Mouse (Mus musculus) heart, embryonic 15.5 days (tissue): ENCODE data around the gene Il24. TPM values are rescaled to one million over a fixed set of nuclear protein-coding genes. Genes with fewer than 3 reads are reported as not detected.

ENCODE experiments used
- ATAC-seq: fragments of 200-750 bp; cut with Nextera tagmentation; replicated peaks from 2 replicates; pipeline ENCODE4 v1.8.0; 2017; ENCODE audit warnings: low read depth, moderate TSS enrichment; ENCODE audit not compliant: insufficient number of reproducible peaks, insufficient read depth, low FRiP score
- H3K27ac ChIP-seq: fragments of 300-500 bp; sonication (generic); 2 replicates; pipeline ENCODE4 v1.5.1; 2015; ENCODE audit warnings: mild to moderate bottlenecking, inconsistent platforms
- H3K27me3 ChIP-seq: fragments of 300-500 bp; sonication (generic); 2 replicates; pipeline ENCODE4 v1.6.1; 2015; ENCODE audit warnings: inconsistent platforms
- H3K36me3 ChIP-seq: fragments of 300-500 bp; sonication (generic); 2 replicates; pipeline ENCODE4 v1.6.1; 2015; ENCODE audit warnings: mild to moderate bottlenecking, inconsistent platforms
- H3K4me1 ChIP-seq: fragments of 300-500 bp; sonication (generic); replicated peaks from 2 replicates; pipeline ENCODE4 v1.6.1; 2015; ENCODE audit warnings: inconsistent platforms
- H3K4me2 ChIP-seq: fragments of 300-500 bp; sonication (generic); 2 replicates; pipeline ENCODE4 v1.6.1; 2015; ENCODE audit warnings: inconsistent platforms, mild to moderate bottlenecking, moderate library complexity
- H3K4me3 ChIP-seq: fragments of 300-500 bp; sonication (generic); 2 replicates; pipeline ENCODE4 v1.5.1; 2015; ENCODE audit warnings: mild to moderate bottlenecking, inconsistent platforms
- H3K9ac ChIP-seq: fragments of 300-500 bp; sonication (generic); 2 replicates; pipeline ENCODE4 v1.6.1; 2015; ENCODE audit warnings: mild to moderate bottlenecking, inconsistent platforms
- H3K9me3 ChIP-seq: fragments of 300-500 bp; sonication (generic); replicated peaks from 2 replicates; pipeline ENCODE4 v1.6.1; 2016; ENCODE audit warnings: inconsistent platforms
- WGBS: fragments of 180-500 bp; shearing (Covaris S2); methylation state at CpG from one replicate; pipeline ENCODE4 v1.1.7; 2015; ENCODE audit warnings: mixed read lengths; 5-methylcytosine and 5-hydroxymethylcytosine counted together
- polyA plus RNA-seq: library from polyadenylated mRNA; unstranded; fragments of >200 nt; fragmentation: Nextera tagmentation; extraction: Ambion mirVana; gene quantifications from 2 replicates; pipeline ENCODE4 v1.2.1, GENCODE M21; 2015

Gene Il24
- polyA plus RNA-seq, 1 experiment from 2014 or later: not detected

DNA sequence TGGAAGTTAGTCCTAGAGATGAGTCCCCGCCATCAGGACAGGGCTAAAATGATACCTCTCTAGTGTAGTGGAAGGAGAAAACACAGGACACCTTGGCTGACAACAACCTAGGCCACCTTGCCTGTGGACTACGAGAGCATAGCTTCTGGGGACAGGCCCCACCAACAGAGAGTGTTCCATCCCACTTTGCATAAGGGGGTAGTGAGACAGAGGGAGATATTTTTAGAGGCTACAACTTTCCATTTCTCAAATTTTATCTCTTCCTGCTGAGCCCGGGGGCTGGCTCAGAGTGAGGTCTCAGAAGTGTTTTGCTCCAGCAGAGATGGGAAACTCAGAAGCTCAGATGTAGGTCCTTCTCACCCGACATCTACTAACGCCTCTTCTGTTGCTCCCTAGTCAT is 36.8 kb downstream of the Il24 start:
- H3K4me1 ChIP-seq: no peaks in the 10 kb centered on the region
- 57% methylated on average over 5 of the region's 5 CpGs for WGBS
- H3K27ac ChIP-seq: no peak overlapping the region
- no peaks in the 10 kb centered on the region for H3K36me3 ChIP-seq
- no peak overlapping the region for H3K9ac ChIP-seq
- H3K4me3 ChIP-seq: no peak overlapping the region
- no peak for ATAC-seq
- H3K9me3 ChIP-seq: no peaks in the 10 kb centered on the region
- H3K27me3 ChIP-seq: no peaks in the 10 kb centered on the region
- H3K4me2 ChIP-seq: no peak overlapping the region

DNA sequence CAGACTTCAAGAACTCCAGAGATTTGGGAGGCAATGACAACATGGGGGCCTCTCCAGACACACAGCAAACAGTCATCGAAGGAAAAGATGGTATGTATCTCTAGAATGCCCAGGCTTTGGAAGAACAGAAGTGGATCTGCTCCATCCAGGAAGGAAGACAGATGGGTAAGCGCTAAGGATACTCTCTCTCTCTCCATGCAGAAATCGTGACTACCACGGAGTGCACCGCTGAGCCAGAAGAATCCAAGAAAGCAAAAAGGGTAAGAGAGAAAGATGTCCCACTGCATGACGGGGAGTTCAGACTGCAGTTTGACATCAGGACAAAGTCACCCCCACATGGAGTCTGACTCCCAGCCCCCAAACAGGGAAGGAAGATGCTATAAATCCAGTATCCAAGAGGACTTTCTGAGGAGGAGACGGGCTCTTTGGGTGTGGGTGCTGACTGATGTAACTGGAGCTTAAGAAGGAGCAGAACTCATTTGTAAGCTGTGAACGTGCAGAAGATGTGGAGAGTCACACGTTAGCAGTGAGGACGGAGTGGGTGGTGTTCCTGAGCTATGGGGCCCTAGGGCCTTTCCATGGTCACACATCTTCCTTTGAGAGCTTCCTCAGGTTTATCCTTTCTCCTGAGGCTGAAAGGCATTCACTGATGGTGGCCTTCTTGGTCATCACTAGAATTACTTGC is 37.6 kb downstream of the Il24 start:
- Histone ChIP-seq H3K4me1 (no peaks in the 10 kb centered on the region), H3K27ac (no peak overlapping the region), H3K9ac (no peak overlapping the region), H3K27me3 (no peaks in the 10 kb centered on the region), H3K36me3 (no peaks in the 10 kb centered on the region), H3K4me2 (no peak overlapping the region), H3K4me3 (no peak overlapping the region), H3K9me3 (no peaks in the 10 kb centered on the region)
- no peak for ATAC-seq
- 86% methylated on average over 10 of the region's 10 CpGs for WGBS

DNA sequence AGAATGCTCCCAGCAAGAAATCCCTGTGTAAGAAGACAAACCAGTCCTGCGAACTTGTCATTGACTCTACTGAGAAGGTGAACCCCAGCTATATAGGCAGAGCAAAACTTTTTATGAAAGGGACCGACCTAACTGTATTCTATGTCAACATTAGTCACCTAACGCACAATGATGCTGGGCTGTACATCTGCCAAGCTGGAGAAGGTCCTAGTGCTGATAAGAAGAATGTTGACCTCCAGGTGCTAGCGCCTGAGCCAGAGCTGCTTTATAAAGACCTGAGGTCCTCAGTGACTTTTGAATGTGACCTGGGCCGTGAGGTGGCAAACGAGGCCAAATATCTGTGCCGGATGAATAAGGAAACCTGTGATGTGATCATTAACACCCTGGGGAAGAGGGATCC is 42.7 kb downstream of the Il24 start:
- no peaks in the 10 kb centered on the region for H3K4me1 ChIP-seq
- no peak overlapping the region for H3K27ac ChIP-seq
- H3K4me3 ChIP-seq: no peak overlapping the region
- no peak for ATAC-seq
- no peaks in the 10 kb centered on the region for H3K36me3 ChIP-seq
- no peaks in the 10 kb centered on the region for H3K9me3 ChIP-seq
- no peak overlapping the region for H3K9ac ChIP-seq
- H3K4me2 ChIP-seq: no peak overlapping the region
- WGBS: 80% methylated on average over 7 of the region's 7 CpGs
- no peaks in the 10 kb centered on the region for H3K27me3 ChIP-seq

DNA sequence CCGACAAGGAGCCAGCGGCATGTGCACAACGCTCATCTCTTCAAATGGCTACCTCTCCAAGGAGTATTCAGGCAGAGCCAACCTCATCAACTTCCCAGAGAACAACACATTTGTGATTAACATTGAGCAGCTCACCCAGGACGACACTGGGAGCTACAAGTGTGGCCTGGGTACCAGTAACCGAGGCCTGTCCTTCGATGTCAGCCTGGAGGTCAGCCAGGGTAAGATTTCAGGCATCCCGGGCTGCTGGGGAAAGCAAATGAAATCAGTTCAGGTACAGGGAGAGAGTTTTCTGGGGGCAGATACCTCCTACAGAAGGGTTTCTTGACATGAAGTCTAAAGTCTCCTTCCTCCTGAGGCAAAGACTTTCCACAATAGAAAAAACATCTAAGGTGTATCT is 45.6 kb downstream of the Il24 start:
- ATAC-seq: no peak
- 80% methylated on average over 7 of the region's 7 CpGs for WGBS
- Histone ChIP-seq H3K36me3 (no peaks in the 10 kb centered on the region), H3K4me1 (no peaks in the 10 kb centered on the region), H3K27ac (no peak overlapping the region), H3K4me2 (no peak overlapping the region), H3K4me3 (no peak overlapping the region), H3K27me3 (no peaks in the 10 kb centered on the region), H3K9me3 (no peaks in the 10 kb centered on the region), H3K9ac (no peak overlapping the region)

DNA sequence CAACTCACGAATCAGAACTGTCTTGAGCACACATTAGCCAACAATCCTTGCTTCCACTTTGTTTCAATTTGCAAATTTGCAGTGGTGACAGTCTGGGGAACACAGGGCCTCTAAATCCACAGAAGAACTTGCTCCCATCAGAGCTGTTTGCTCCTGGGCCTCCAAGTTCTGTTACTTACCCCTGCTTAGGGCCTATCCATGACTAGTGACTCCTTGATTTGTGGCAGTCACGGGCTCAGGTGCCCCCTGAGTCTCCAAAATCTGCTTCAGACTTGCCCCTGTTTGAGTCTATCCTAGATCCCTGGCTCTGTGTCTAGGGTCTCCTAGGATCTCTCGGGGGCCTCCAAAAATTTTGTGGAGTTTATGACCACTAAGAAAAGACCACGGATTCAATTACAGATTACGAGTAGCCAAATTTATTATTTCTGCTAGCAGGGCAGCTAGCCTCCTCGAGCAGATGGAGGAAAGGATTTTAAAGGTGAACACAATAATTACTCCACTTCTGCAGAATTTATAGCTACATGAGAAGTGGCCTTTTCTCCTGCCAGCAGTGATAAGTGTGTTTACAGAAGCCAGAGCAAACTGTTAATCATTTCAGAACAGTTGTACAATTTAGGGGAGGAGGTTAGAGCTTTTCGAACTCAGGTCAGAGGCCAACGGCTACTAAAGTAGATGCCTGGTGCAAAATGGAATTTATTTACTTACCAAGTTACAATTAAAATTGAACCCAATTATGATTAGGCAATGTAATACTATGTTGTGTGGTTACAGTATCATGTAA is 46.5 kb downstream of the Il24 start:
- H3K27me3 ChIP-seq: no peaks in the 10 kb centered on the region
- ATAC-seq: no peak
- 67% methylated on average over 8 of the region's 8 CpGs for WGBS
- no peaks in the 10 kb centered on the region for H3K9me3 ChIP-seq
- H3K9ac ChIP-seq: no peak overlapping the region
- H3K4me1 ChIP-seq: no peaks in the 10 kb centered on the region
- H3K36me3 ChIP-seq: no peaks in the 10 kb centered on the region
- H3K4me2 ChIP-seq: no peak overlapping the region
- H3K4me3 ChIP-seq: no peak overlapping the region
- no peak overlapping the region for H3K27ac ChIP-seq

DNA sequence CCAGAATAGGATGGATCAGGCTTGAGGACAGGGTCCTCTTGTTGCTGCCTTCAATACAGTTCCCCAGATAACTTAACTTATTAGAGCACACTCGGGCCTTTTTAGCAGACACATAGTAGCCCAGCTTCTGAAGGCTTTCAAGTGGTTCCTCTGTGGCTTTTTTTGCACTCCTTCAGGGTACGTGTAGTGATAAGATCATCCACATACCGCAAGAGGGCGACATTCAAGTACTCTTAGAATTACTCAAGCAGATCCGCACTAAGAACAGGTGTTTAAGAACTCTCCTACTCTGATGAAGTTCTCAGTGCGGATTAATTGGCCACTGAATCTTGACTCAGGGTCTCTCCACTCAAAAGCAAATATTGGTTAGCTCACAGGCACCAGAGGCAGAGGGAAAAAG is 49.0 kb downstream of the Il24 start:
- no peak overlapping the region for H3K4me3 ChIP-seq
- H3K4me1 ChIP-seq: no peaks in the 10 kb centered on the region
- WGBS: 38% methylated on average over 6 of the region's 6 CpGs
- H3K27ac ChIP-seq: no peak overlapping the region
- no peaks in the 10 kb centered on the region for H3K36me3 ChIP-seq
- no peak overlapping the region for H3K4me2 ChIP-seq
- H3K9ac ChIP-seq: no peak overlapping the region
- no peak for ATAC-seq
- no peaks in the 10 kb centered on the region for H3K9me3 ChIP-seq
- H3K27me3 ChIP-seq: no peaks in the 10 kb centered on the region

DNA sequence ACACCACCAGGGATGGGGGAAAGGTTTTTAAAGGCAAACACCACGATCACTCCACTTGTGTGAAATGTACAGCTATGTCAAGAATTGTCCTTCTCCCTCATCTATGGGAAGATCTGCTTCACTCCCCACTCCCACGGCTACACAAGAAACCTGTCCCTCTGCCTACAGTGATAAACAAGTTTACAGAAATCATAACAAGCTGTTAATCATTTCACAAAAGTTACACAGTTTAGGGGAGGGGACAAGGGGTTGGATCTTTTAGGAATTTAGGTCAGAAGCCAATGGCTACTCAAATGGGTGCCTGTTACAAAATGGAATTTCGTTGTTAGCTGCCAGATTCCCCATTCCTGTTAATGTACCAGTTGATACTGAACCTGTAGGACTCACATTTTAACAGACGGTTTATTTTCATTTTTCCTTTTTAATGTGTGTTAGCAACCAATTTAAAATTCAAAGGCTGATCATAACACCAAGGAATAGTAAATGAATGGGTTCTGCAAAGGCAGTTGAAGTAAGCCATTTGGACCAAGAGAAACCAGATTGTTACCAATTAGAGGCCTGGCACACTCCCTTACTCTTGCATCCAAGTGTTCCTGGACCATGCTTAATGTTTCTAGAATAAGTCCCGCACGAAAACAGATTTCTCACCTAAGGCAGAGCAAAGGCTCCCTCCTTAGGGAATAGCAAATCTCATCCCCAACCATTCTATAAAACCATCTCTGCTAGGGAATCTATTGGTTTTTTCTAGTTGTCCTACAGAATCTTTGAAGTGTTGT is 51.9 kb downstream of the Il24 start:
- no peaks in the 10 kb centered on the region for H3K36me3 ChIP-seq
- 84% methylated on average over 6 of the region's 6 CpGs for WGBS
- H3K9me3 ChIP-seq: no peaks in the 10 kb centered on the region
- H3K27ac ChIP-seq: no peak overlapping the region
- no peak for ATAC-seq
- H3K4me1 ChIP-seq: peaks cover 5% of the 10 kb centered on the region
- H3K4me3 ChIP-seq: no peak overlapping the region
- no peaks in the 10 kb centered on the region for H3K27me3 ChIP-seq
- no peak overlapping the region for H3K9ac ChIP-seq
- H3K4me2 ChIP-seq: no peak overlapping the region

DNA sequence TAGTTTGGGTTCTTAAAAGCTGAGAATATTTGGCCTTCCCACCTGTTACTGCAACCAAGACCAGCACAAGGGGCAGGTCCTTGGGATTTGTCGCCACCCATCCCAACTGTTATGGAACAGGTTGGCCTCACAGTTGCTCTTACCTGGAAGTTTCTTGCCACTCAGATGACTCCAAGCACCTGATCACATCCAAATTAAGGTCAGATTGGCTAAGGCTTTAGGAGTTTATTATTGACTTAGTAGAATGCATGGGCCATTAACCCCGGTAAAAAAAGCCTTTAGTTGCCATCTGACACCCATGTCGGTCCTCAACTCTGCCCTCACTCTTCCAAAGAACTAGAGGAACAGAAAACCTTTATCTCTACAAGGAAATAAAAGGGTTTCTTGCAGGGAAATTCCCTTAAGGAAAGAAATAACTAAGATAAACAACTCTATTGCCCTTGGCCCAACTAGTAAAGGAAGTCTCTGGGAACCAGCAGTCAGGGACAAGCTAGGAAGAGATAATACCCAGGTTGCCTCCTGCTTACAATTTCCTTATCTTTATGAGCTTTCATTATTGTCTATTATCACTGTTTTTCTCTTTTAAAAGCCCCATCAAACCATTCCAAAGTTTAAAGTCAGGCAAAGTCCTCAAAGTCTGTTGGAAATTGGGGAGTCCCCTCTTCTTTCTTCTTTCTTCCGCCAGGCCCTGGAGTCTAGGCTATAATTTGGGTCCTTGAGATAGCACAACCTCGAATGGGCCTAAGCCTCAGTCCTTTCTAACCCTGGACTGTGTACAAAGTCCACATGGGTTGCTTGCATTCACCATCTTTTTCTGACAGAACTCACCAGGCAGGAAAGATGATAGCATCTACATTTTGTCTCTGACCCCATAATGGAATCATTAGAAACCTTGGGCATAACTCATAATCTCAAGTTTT is 54.8 kb downstream of the Il24 start:
- Histone ChIP-seq H3K9ac (no peak overlapping the region), H3K27me3 (no peaks in the 10 kb centered on the region), H3K4me1 (peaks cover 9% of the 10 kb centered on the region), H3K9me3 (no peaks in the 10 kb centered on the region), H3K36me3 (no peaks in the 10 kb centered on the region), H3K27ac (no peak overlapping the region), H3K4me3 (no peak overlapping the region), H3K4me2 (no peak overlapping the region)
- no peak for ATAC-seq
- 62% methylated on average over 5 of the region's 5 CpGs for WGBS

Other genes with a start within 250 kb of the Il24 start
- not detected in 2 replicates for gene C4bp, start 225.8 kb downstream of the Il24 start, polyA plus RNA-seq
- 0.16 TPM in 1 of 2 replicates, not detected in the other for gene Gm29427, start 171.7 kb downstream of the Il24 start, polyA plus RNA-seq
- 9.5 and 10.5 TPM in 2 replicates for gene Yod1, start 170.1 kb downstream of the Il24 start, polyA plus RNA-seq
- gene Pfkfb2, start 158.2 kb downstream of the Il24 start, polyA plus RNA-seq: 6.2 and 7.2 TPM in 2 replicates
- gene AA986860, start 155.5 kb downstream of the Il24 start, polyA plus RNA-seq: 0.89 and 2.0 TPM in 2 replicates
- 0.06 and 0.08 TPM in 2 replicates for gene Fcamr, start 86.6 kb downstream of the Il24 start, polyA plus RNA-seq
- gene Pigr, start 60.8 kb downstream of the Il24 start, polyA plus RNA-seq: 0.05 TPM in 1 of 2 replicates, not detected in the other
- gene Fcmr, start 21.8 kb downstream of the Il24 start, polyA plus RNA-seq: 1.6 and 2.1 TPM in 2 replicates
- not detected in 2 replicates for gene Il20, start 24.0 kb upstream of the Il24 start, polyA plus RNA-seq
- not detected in 2 replicates for gene Il19, start 52.7 kb upstream of the Il24 start, polyA plus RNA-seq
- gene Il10, start 132.4 kb upstream of the Il24 start, polyA plus RNA-seq: 0.42 TPM in 1 of 2 replicates, not detected in the other
- gene Mapkapk2, start 210.4 kb upstream of the Il24 start, polyA plus RNA-seq: 57.5 and 69.4 TPM in 2 replicates